Mouse (Mus musculus): ENCODE results near the gene Slc38a10. TPM values are rescaled to one million over a fixed set of nuclear protein-coding genes. Genes with fewer than 3 reads are reported as not detected.

The Slc38a10 gene
- polyA plus RNA-seq (2012; rRNA removed; ENCODE audit: low replicate concordance), result 225 and 262 TPM in 2 replicates

GRCm38 (mm10) chr11:120151113-120151494, at the start of gene Slc38a10:
Gene Slc38a10, minus strand, starts transcription at chr11:120151346.

GRCm38 (mm10) chr11:120098588-120099511, 52.3 kb downstream of the Slc38a10 start, which contains the start of the genes Tepsin and Ndufaf8:
Gene Tepsin, minus strand, starts transcription at chr11:120098731.
Gene Ndufaf8, plus strand, starts transcription at chr11:120098928.

DNA sequence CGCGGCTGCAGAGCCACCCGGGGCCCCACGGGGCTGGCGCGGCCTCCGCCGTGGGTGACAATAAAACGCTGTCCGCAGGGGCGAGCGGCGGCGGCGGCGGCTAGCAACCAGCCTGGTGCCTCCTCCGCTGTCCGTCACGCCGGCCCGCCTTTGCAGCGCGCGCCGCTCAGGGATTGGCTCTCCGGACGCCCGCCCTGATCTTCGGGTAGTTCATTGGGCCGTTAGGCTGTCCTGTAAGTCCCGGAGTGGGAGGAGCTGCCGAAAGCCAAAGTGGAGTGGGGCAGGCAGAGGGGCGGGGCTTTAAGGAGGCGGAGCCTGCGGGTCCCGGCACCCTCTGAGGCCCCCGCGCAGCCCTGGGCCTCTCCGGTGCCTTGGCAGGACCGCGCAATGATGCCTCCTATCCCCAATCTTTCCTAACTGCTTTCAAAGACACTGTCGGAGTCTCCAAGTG, 64.4 kb downstream of the Slc38a10 start, which contains the start of gene Cep131:
Gene Cep131, minus strand, starts transcription at position 126 of the 451 bp plus-strand sequence.

Other genes with a start within 250 kb of the Slc38a10 start
- gene Chmp6, start 237.9 kb downstream of the Slc38a10 start, polyA plus RNA-seq (2012; rRNA removed; ENCODE audit: low replicate concordance), result 41.9 and 66.8 TPM in 2 replicates
- gene Baiap2, start 208.6 kb downstream of the Slc38a10 start, polyA plus RNA-seq (2012; rRNA removed; ENCODE audit: low replicate concordance), result 53.5 and 75.9 TPM in 2 replicates
- 39.8 and 48.6 TPM in 2 replicates for gene Aatk, start 104.2 kb downstream of the Slc38a10 start, polyA plus RNA-seq (2012; rRNA removed; ENCODE audit: low replicate concordance)
- gene Cep131, start 64.5 kb downstream of the Slc38a10 start, polyA plus RNA-seq (2012; rRNA removed; ENCODE audit: low replicate concordance), result 4.7 and 8.3 TPM in 2 replicates
- gene Tepsin, start 52.6 kb downstream of the Slc38a10 start, polyA plus RNA-seq (2012; rRNA removed; ENCODE audit: low replicate concordance), result 43.0 and 47.8 TPM in 2 replicates
- gene Ndufaf8, start 52.4 kb downstream of the Slc38a10 start, polyA plus RNA-seq (2012; rRNA removed; ENCODE audit: low replicate concordance), result 37.7 and 69.0 TPM in 2 replicates
- gene Bahcc1, start 81.6 kb upstream of the Slc38a10 start, polyA plus RNA-seq (2012; rRNA removed; ENCODE audit: low replicate concordance), result 8.7 and 13.2 TPM in 2 replicates
- gene Actg1, start 197.2 kb upstream of the Slc38a10 start, polyA plus RNA-seq (2012; rRNA removed; ENCODE audit: low replicate concordance), result 880 and 1,219 TPM in 2 replicates
- 0.07 and 0.10 TPM in 2 replicates for gene Fscn2, start 210.2 kb upstream of the Slc38a10 start, polyA plus RNA-seq (2012; rRNA removed; ENCODE audit: low replicate concordance)
- 47.6 and 79.8 TPM in 2 replicates for gene Faap100, start 227.4 kb upstream of the Slc38a10 start, polyA plus RNA-seq (2012; rRNA removed; ENCODE audit: low replicate concordance)